Mouse (Mus musculus): Measurements from ENCODE around the gene Mepe. TPM values are rescaled to one million over a fixed set of nuclear protein-coding genes. Genes with fewer than 3 reads are reported as not detected.
A peak's percentile ranks its signal among the peaks of the same experiment; 100 is the strongest.

Gene Mepe
- polyA plus RNA-seq, 1 experiment from 2014 or later, result not detected

- no peaks in the 10 kb centered on the region; the same call in 1 of the 2 replicates for H3K27me3 ChIP-seq
- H3K4me1 ChIP-seq, result no peaks in the 10 kb centered on the region; the same call in 1 of the 2 replicates
- no peak overlapping the region for H3K27ac ChIP-seq
- H3K9me3 ChIP-seq, result no peaks in the 10 kb centered on the region
- no peak overlapping the region for H3K4me2 ChIP-seq (replicated peaks)
- ATAC-seq (ENCODE audit: low FRiP score, low read depth), result no peak
- 80% methylated on average over 14 of the region's 14 CpGs for WGBS
- no peaks in the 10 kb centered on the region for H3K36me3 ChIP-seq
- H3K9ac ChIP-seq, result no peak overlapping the region
- H3K4me3 ChIP-seq, result no peak overlapping the region
These were observed 9.4 kb downstream of the Mepe start for GRCm38 (mm10) chr5:104334516-104334915.

DNA sequence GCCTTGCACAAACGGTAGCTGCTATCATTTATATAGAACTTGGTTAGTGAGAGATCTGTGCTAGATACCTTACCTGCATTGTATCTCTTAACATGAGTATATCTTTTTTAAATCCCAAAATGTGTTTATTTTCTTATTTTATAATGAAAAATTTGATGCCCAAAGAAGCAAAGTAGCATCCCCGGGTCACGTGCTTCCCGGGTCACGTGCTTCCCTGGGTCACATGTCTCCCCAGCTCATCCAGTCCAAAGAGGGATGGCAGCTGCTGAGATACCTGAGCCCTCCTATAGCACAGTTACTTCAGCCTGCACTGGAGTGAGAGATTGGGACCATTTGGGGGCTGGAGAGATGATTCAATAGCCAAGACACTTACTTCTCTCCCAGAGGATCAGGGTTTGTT lies 10.8 kb downstream of the Mepe start:
- 81% methylated on average over 5 of the region's 5 CpGs for WGBS
- no peaks in the 10 kb centered on the region; the same call in 1 of the 2 replicates for H3K27me3 ChIP-seq
- ATAC-seq (ENCODE audit: low FRiP score, low read depth), result no peak
- H3K9me3 ChIP-seq, result no peaks in the 10 kb centered on the region
- H3K4me2 ChIP-seq (replicated peaks), result no peak overlapping the region
- no peaks in the 10 kb centered on the region for H3K36me3 ChIP-seq
- H3K4me3 ChIP-seq, result no peak overlapping the region
- H3K4me1 ChIP-seq, result peaks cover 5% of the 10 kb centered on the region
- H3K9ac ChIP-seq, result no peak overlapping the region
- no peak overlapping the region for H3K27ac ChIP-seq

DNA sequence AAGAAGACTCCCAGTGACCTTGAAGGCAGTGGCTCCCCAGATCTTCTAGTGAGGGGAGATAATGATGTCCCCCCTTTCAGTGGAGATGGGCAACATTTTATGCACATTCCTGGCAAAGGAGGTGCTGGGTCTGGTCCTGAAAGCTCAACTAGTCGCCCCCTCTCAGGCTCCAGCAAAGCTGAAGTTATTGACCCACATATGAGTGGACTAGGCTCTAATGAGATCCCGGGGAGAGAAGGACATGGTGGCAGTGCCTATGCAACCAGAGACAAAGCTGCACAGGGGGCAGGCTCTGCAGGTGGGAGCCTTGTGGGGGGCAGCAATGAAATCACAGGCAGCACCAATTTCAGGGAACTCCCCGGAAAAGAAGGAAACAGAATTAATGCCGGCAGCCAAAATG lies 12.4 kb downstream of the Mepe start:
- Histone ChIP-seq H3K4me1 (peaks cover 5% of the 10 kb centered on the region), H3K9ac (no peak overlapping the region), H3K4me2 (replicated peaks) (no peak overlapping the region), H3K9me3 (no peaks in the 10 kb centered on the region), H3K27ac (no peak overlapping the region), H3K27me3 (no peaks in the 10 kb centered on the region; the same call in 1 of the 2 replicates), H3K36me3 (no peaks in the 10 kb centered on the region), H3K4me3 (no peak overlapping the region)
- 67% methylated on average over 4 of the region's 4 CpGs for WGBS
- ATAC-seq (ENCODE audit: low FRiP score, low read depth), result no peak

- peaks cover 5% of the 10 kb centered on the region; the same call in 1 of the 2 replicates for H3K4me1 ChIP-seq
- no peak overlapping the region for H3K9ac ChIP-seq
- H3K4me2 ChIP-seq (replicated peaks), result no peak overlapping the region
- H3K36me3 ChIP-seq, result no peaks in the 10 kb centered on the region
- H3K9me3 ChIP-seq, result no peaks in the 10 kb centered on the region
- H3K4me3 ChIP-seq, result no peak overlapping the region
- no peaks in the 10 kb centered on the region; the same call in 1 of the 2 replicates for H3K27me3 ChIP-seq
- 79% methylated on average over 5 of the region's 5 CpGs for WGBS
- no peak for ATAC-seq (ENCODE audit: low FRiP score, low read depth)
- no peak overlapping the region for H3K27ac ChIP-seq
These were observed 13.9 kb downstream of the Mepe start for GRCm38 (mm10) chr5:104339009-104339408.

- H3K27ac ChIP-seq, result no peak overlapping the region
- no peaks in the 10 kb centered on the region for H3K9me3 ChIP-seq
- H3K4me3 ChIP-seq, result no peak overlapping the region
- no peak overlapping the region for H3K9ac ChIP-seq
- H3K27me3 ChIP-seq, result no peaks in the 10 kb centered on the region; the same call in 1 of the 2 replicates
- ATAC-seq (ENCODE audit: low FRiP score, low read depth), result peak; percentile 51; the same call in 1 of the 2 replicates
- 23% methylated on average over 14 of the region's 14 CpGs for WGBS
- H3K36me3 ChIP-seq, result no peaks in the 10 kb centered on the region
- peak overlapping the region; percentile 30 for H3K4me2 ChIP-seq (replicated peaks)
- H3K4me1 ChIP-seq, result peaks cover 5% of the 10 kb centered on the region; the same call in 1 of the 2 replicates
These were observed 14.8 kb downstream of the Mepe start for GRCm38 (mm10) chr5:104339706-104340512.

DNA sequence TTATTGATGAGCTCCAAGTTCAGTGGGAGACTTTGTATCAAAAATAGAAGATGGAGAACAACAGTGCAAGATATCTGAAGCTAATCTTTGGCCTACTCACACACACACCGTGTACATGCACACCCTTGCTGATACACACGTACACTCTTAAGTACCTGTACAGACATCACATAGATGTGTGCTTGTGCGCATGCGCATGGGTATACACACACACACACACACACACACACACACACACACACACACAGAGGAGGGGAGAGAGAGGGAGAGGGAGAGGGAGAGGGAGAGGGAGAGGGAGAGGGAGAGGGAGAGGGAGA lies 15.3 kb downstream of the Mepe start:
- Histone ChIP-seq H3K9me3 (no peaks in the 10 kb centered on the region), H3K27me3 (no peaks in the 10 kb centered on the region; the same call in 1 of the 2 replicates), H3K4me2 (replicated peaks) (no peak overlapping the region), H3K4me3 (no peak overlapping the region), H3K36me3 (no peaks in the 10 kb centered on the region), H3K27ac (no peak overlapping the region), H3K9ac (no peak overlapping the region), H3K4me1 (peaks cover 5% of the 10 kb centered on the region; the same call in 1 of the 2 replicates)
- WGBS, result 85% methylated on average over 4 of the region's 4 CpGs
- no peak for ATAC-seq (ENCODE audit: low FRiP score, low read depth)

DNA sequence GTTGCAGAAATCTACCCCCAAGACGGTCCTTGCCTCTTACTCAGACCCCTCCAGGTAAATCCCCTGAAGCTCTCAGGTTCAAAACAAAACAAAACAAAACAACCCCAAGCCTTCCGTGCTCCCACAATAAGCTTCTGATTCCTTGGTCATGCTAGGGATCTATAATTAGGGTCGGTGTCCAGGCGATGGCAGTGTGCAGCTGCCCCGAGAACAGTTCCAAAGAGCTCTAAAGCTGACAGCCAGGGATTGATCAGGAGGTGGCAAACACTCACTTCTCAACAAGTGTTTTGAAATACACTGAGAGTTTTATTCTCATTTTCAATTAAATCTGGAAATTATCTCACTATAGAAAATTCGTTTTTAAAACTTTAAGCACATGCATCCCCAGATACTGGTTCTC lies 17.8 kb downstream of the Mepe start:
- Histone ChIP-seq H3K9me3 (no peaks in the 10 kb centered on the region), H3K9ac (no peak overlapping the region), H3K4me2 (replicated peaks) (no peak overlapping the region), H3K27me3 (no peaks in the 10 kb centered on the region), H3K4me1 (peaks cover 5% of the 10 kb centered on the region; the same call in 1 of the 2 replicates), H3K27ac (no peak overlapping the region), H3K36me3 (no peaks in the 10 kb centered on the region), H3K4me3 (no peak overlapping the region)
- 46% methylated on average over 6 of the region's 6 CpGs for WGBS
- no peak for ATAC-seq (ENCODE audit: low FRiP score, low read depth)

DNA sequence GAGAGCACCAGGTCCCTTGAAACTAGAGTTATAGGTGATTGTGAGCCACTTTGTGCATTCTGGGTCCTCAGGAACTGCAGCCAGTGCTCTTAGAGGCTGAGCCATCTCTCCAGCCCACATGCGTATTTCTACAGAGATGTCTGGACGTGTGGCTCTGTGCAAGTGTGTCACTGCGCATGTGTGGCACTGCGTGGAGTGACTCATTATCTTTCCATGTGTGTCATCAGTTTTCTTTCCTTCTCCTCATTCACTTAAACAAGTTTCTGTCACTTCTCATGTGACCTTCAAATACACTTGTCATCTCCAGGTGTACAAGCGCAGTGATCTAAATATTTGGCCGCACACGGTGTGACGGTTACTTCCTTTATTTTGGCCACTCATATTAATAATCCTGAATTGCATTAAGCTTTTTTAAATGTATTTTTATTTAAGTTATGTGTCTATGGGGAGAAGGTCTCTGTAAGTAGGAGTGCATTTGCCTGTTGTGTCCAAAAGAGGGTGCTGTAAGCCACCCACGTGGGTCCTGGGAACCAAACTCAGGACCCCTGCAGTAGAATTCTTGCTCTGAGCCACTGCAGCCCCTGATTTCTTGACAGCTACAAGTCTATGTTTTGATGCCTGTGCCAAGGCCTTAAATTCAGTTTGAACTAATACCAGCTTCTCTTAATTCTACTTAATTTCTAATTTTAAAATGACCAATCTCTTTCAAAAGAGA lies 19.6 kb downstream of the Mepe start:
- 71% methylated on average over 9 of the region's 9 CpGs for WGBS
- H3K9ac ChIP-seq, result no peak overlapping the region
- no peak overlapping the region for H3K4me3 ChIP-seq
- no peaks in the 10 kb centered on the region for H3K36me3 ChIP-seq
- peaks cover 4% of the 10 kb centered on the region; the same call in 1 of the 2 replicates for H3K4me1 ChIP-seq
- no peak for ATAC-seq (ENCODE audit: low FRiP score, low read depth)
- no peaks in the 10 kb centered on the region for H3K9me3 ChIP-seq
- H3K27ac ChIP-seq, result no peak overlapping the region
- H3K27me3 ChIP-seq, result no peaks in the 10 kb centered on the region
- H3K4me2 ChIP-seq (replicated peaks), result no peak overlapping the region

DNA sequence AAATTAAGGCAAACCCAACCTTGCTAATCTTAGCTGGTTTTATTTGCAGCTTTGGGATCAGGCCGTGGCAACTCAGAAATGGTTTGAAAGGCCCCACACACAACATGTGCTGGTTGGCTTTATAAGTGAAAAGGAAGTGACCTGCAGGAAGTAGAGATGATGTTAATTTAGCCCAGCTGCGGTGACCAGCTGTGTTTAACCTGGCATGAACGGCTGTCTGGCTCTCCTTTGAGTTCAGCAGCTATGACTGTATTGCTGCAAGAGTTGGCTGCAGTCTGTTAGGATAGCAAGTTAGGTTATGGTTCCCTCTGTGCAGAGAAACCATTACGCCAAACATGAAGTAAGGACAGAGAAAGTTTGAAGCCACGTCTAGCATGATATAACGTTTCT lies 20.1 kb downstream of the Mepe start:
- Histone ChIP-seq H3K4me1 (no peaks in the 10 kb centered on the region), H3K36me3 (no peaks in the 10 kb centered on the region), H3K4me3 (no peak overlapping the region), H3K27ac (no peak overlapping the region), H3K27me3 (no peaks in the 10 kb centered on the region), H3K4me2 (replicated peaks) (no peak overlapping the region), H3K9me3 (no peaks in the 10 kb centered on the region), H3K9ac (no peak overlapping the region)
- WGBS, result 52% methylated on average over 6 of the region's 6 CpGs
- ATAC-seq (ENCODE audit: low FRiP score, low read depth), result no peak; the same call in 1 of the 2 replicates

- H3K4me3 ChIP-seq, result no peak overlapping the region
- H3K4me1 ChIP-seq, result peaks cover 6% of the 10 kb centered on the region; the same call in 1 of the 2 replicates
- no peak overlapping the region for H3K9ac ChIP-seq
- H3K36me3 ChIP-seq, result no peaks in the 10 kb centered on the region
- H3K4me2 ChIP-seq (replicated peaks), result no peak overlapping the region
- no peaks in the 10 kb centered on the region for H3K9me3 ChIP-seq
- H3K27me3 ChIP-seq, result no peaks in the 10 kb centered on the region
- no peak for ATAC-seq (ENCODE audit: low FRiP score, low read depth)
- no peak overlapping the region for H3K27ac ChIP-seq
- WGBS, result 63% methylated on average over 1 of the region's 1 CpGs
These were observed 25.9 kb downstream of the Mepe start for GRCm38 (mm10) chr5:104351041-104351440.

- Histone ChIP-seq H3K4me2 (replicated peaks) (no peak overlapping the region), H3K36me3 (no peaks in the 10 kb centered on the region), H3K9me3 (no peaks in the 10 kb centered on the region), H3K4me1 (peaks cover 6% of the 10 kb centered on the region; the same call in 1 of the 2 replicates), H3K9ac (no peak overlapping the region), H3K27me3 (no peaks in the 10 kb centered on the region), H3K4me3 (no peak overlapping the region), H3K27ac (no peak overlapping the region)
- ATAC-seq (ENCODE audit: low FRiP score, low read depth), result no peak
- 58% methylated on average over 5 of the region's 5 CpGs for WGBS
These were observed 26.7 kb downstream of the Mepe start for GRCm38 (mm10) chr5:104351874-104352273.

GRCm38 (mm10) chr5:104357575-104357974 lies 32.4 kb downstream of the Mepe start:
- no peak for ATAC-seq (ENCODE audit: low FRiP score, low read depth)
- 63% methylated on average over 5 of the region's 5 CpGs for WGBS

More at GRCm38 (mm10) chr5:104357575-104357974, 32.4 kb downstream of the Mepe start:
- H3K27me3 ChIP-seq, result no peaks in the 10 kb centered on the region
- no peak overlapping the region for H3K27ac ChIP-seq
- no peak overlapping the region for H3K9ac ChIP-seq
- no peaks in the 10 kb centered on the region for H3K36me3 ChIP-seq
- H3K4me1 ChIP-seq, result peaks cover 14% of the 10 kb centered on the region; the same call in 1 of the 2 replicates
- no peak overlapping the region for H3K4me2 ChIP-seq (replicated peaks)
- no peaks in the 10 kb centered on the region for H3K9me3 ChIP-seq
- no peak overlapping the region for H3K4me3 ChIP-seq
